Mouse (Mus musculus) limb, embryonic 14.5 days (tissue): ENCODE measurements around the gene Fam8a1. TPM values are rescaled to one million over a fixed set of nuclear protein-coding genes. Genes with fewer than 3 reads are reported as not detected.

Experiments
- ATAC-seq: fragments of 200-750 bp; cut with Nextera tagmentation; 2 replicates; pipeline ENCODE4 v1.8.0; 2017; ENCODE audit warnings: low read depth, moderate number of reproducible peaks, moderate TSS enrichment; ENCODE audit not compliant: low FRiP score
- DNase-seq: peaks from one replicate; pipeline ENCODE4 v3.0.0-alpha.2; 2015; ENCODE audit warnings: low spot score
- H3K27ac ChIP-seq: fragments of 300-500 bp; sonication (generic); replicated peaks from 2 replicates; pipeline ENCODE4 v1.5.1; 2014; ENCODE audit warnings: low read depth, mild to moderate bottlenecking, low read length, moderate library complexity, mixed read lengths
- H3K27me3 ChIP-seq: fragments of 300-500 bp; sonication (generic); 2 replicates; pipeline ENCODE4 v1.6.1; 2014; ENCODE audit warnings: low read length, mixed read lengths; ENCODE audit not compliant: control insufficient read depth, insufficient read depth
- H3K36me3 ChIP-seq: fragments of 300-500 bp; sonication (generic); 2 replicates; pipeline ENCODE4 v1.6.1; 2014; ENCODE audit warnings: mild to moderate bottlenecking, low read length, moderate library complexity, mixed read lengths; ENCODE audit not compliant: control insufficient read depth, insufficient read depth
- H3K4me1 ChIP-seq: fragments of 300-500 bp; sonication (generic); 2 replicates; pipeline ENCODE4 v1.6.1; 2014; ENCODE audit warnings: antibody characterized with exemption, low read length, mixed read lengths; ENCODE audit not compliant: control insufficient read depth, insufficient read depth
- H3K4me2 ChIP-seq: fragments of 300-500 bp; sonication (generic); replicated peaks from 2 replicates; pipeline ENCODE4 v1.6.1; 2014; ENCODE audit warnings: low read depth, mild to moderate bottlenecking, low read length, moderate library complexity; ENCODE audit not compliant: severe bottlenecking
- H3K4me3 ChIP-seq: fragments of 300-500 bp; sonication (generic); replicated peaks from 2 replicates; pipeline ENCODE4 v1.5.1; 2014; ENCODE audit warnings: low read length
- H3K9ac ChIP-seq: fragments of 300-500 bp; sonication (generic); 2 replicates; pipeline ENCODE4 v1.6.1; 2014; ENCODE audit warnings: mild to moderate bottlenecking, low read depth, low read length, moderate library complexity; ENCODE audit not compliant: severe bottlenecking
- H3K9me3 ChIP-seq: fragments of 300-500 bp; sonication (generic); 2 replicates; pipeline ENCODE4 v1.6.1; 2016; ENCODE audit warnings: low read length; ENCODE audit not compliant: control insufficient read depth
- POLR2A ChIP-seq: fragments of 200-500 bp; IDR thresholded peaks from 2 replicates; pipeline ENCODE4 v1.8.0; 2012; ENCODE audit warnings: inconsistent platforms, mild to moderate bottlenecking, moderate library complexity, borderline replicate concordance; ENCODE audit not compliant: insufficient read depth, insufficient read length; ENCODE audit errors: extremely low read depth
- WGBS: fragments of 180-500 bp; shearing (Covaris S2); extraction: QIAGEN DNeasy Blood & Tissue Kit; methylation state at CpG from one replicate; pipeline ENCODE4 v1.1.7; 2014; 5-methylcytosine and 5-hydroxymethylcytosine counted together
- polyA plus RNA-seq, 2 experiments: library from polyadenylated mRNA; depleted of rRNA in 1 of 2; stranded (reverse) in 1 of 2; unstranded in 1 of 2; fragments of >200 nt; fragmentation: Nextera tagmentation in 1 of 2; extraction: Ambion mirVana in 1 of 2; gene quantifications; 2 replicates each; pipeline versions ENCODE4 v1.2.1 to v1.2.3; 2012 to 2014

Gene Fam8a1
- polyA plus RNA-seq, 2 experiments, result 14.0 to 38.8 TPM

DNA sequence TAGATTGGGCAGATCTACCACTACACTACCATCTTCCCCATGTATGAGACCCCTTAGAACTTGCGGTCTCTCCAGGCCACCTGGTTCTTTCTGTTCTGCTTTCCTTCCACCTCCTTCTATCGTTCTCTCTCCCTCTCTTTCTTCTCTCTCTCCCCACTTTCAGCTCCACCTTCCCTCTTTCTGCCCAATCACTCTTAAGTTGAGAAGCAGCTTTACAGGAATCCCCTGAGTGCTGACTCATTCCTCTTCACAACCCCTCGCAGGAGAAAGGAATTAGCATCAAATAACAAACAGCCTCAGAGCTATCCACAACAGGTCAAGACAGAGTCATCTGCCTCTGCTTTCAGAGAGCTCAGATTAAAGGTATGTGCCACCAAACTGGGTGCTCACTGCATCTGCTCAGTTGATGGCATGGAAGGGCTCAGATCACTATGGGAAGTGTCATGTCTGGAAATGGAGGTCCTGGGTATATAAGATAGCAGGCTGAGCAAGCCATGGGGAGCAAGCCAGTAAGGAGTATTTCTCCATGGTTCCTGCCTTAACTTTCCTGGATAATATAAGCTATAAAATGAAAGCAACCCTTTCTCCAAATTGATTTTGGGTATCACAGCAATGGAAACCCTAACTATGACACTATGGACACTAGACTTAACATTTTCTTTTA lies 46.8 kb downstream of the Fam8a1 start:
- WGBS, result 62% methylated on average over 3 of the region's 3 CpGs
- Histone ChIP-seq H3K36me3 (peaks cover 39% of the 10 kb centered on the region), H3K27ac (no peak overlapping the region)

DNA sequence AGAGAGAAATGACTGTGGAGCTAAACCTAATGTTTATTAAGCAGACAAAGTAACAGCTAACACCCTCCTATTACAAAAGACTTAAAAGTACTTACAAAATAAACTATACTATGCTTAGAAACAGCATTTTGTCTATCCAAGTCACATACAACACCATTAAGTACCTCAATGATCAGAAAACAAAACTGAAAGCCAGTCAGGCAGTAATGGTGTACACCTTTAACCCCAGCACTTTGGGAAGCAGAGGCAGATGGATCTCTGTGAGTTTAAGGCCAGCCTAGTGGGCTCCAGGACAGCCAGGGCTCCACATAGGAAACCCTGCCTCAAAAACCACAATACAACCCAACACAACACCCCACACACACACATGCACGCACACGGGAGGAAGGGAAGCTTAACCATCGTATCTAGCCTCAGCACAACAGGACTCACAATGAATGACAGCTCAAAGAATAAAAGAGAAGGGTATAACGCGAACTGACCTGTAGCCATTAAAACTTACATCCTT lies 49.6 kb downstream of the Fam8a1 start:
- no peak for TF ChIP-seq POLR2A
- H3K4me3 ChIP-seq, result no peak overlapping the region
- H3K9me3 ChIP-seq, result no peaks in the 10 kb centered on the region
- H3K4me2 ChIP-seq, result no peak overlapping the region
- ATAC-seq (no peak), DNase-seq (no peak)
- peaks cover 17% of the 10 kb centered on the region for H3K36me3 ChIP-seq
- H3K9ac ChIP-seq, result no peak overlapping the region
- H3K27me3 ChIP-seq, result no peaks in the 10 kb centered on the region
- H3K27ac ChIP-seq, result no peak overlapping the region
- 84% methylated on average over 5 of the region's 5 CpGs for WGBS
- 0 out of 2 replicates have a peak, but pooled peaks cover 3% of the 10 kb centered on the region for H3K4me1 ChIP-seq

More for the DNA sequence above, 46.8 kb downstream of the Fam8a1 start:
- DNase-seq (no peak), ATAC-seq (no peak)
- H3K4me1 ChIP-seq, result no peaks in the 10 kb centered on the region
- H3K9me3 ChIP-seq, result no peaks in the 10 kb centered on the region
- H3K4me2 ChIP-seq, result no peak overlapping the region
- no peak overlapping the region for H3K9ac ChIP-seq
- H3K4me3 ChIP-seq, result no peak overlapping the region
- H3K27me3 ChIP-seq, result no peaks in the 10 kb centered on the region
- TF ChIP-seq POLR2A, result no peak

DNA sequence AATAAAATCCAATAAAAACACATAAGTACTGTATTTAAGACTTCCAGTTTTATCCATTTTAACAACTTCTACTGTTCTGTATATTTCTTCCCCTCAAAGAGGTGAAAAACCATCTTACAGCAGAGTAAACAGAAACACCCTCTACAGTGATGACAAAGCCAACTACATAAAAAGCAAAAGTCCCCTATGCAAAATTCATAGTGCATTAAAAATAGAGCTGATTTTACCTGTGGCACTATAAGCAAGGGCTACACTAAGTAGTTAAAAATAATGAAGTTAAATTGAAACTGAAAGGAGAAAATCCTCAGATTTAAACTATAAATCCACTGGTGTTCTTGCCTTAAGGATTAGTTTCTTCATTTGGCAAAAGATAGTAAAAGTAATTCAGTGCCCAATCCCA lies 51.7 kb downstream of the Fam8a1 start:
- ATAC-seq (no peak), DNase-seq (no peak)
- Histone ChIP-seq H3K4me1 (peaks cover 15% of the 10 kb centered on the region), H3K36me3 (peaks cover 3% of the 10 kb centered on the region; the same call in 1 of the 2 replicates), H3K27me3 (no peaks in the 10 kb centered on the region), H3K4me3 (no peak overlapping the region), H3K9ac (no peak overlapping the region), H3K9me3 (no peaks in the 10 kb centered on the region), H3K4me2 (no peak overlapping the region), H3K27ac (no peak overlapping the region)
- no peak for TF ChIP-seq POLR2A

DNA sequence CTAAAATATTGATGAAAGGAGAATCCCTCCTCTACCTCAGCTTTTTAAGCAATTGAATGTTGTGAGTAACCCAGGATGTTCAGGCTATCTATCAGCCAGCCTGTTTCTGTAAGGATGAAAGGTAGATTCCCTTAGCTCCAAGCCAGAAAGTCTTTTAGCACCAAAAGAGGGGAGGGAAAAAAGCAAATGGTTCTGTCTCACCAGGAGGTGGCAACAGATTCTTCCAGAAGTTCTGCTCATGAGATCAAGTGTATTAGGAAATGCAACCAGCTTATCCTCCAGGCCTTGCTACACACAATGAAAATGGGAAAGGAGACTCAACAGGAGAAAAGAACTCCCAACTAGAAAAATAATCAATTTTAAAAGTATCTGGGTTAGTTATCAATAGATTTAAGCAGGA lies 55.0 kb downstream of the Fam8a1 start:
- Histone ChIP-seq H3K4me2 (no peak overlapping the region), H3K4me3 (no peak overlapping the region)
- DNase-seq, result no peak

DNA sequence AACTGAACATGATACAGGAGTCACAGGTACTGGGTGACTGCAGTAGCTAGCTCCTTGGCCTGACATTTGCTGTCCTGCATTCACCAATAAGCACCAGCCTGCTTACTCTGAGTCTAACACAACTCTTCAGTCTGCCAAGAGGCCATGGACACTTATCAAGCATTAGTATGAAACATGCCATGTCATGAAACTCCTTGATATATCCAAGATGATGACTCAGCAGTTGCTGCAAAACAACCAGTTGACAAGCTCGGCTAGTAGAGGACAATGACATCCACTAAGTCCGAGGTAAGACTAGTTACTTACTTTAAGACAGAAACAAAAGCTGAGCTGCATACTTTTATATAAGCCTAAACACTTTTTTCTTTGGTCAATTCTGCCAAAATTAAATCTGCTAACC lies 55.9 kb downstream of the Fam8a1 start:
- Histone ChIP-seq H3K4me1 (peaks cover 19% of the 10 kb centered on the region), H3K36me3 (no peaks in the 10 kb centered on the region), H3K4me3 (no peak overlapping the region), H3K9ac (no peak overlapping the region), H3K27ac (no peak overlapping the region), H3K27me3 (no peaks in the 10 kb centered on the region), H3K4me2 (peak overlapping the region; percentile 15), H3K9me3 (no peaks in the 10 kb centered on the region)
- DNase-seq, result no peak
- no peak for TF ChIP-seq POLR2A
- no peak for ATAC-seq
- WGBS, result 46% methylated on average over 2 of the region's 2 CpGs

More for the DNA sequence above, 55.0 kb downstream of the Fam8a1 start:
- Histone ChIP-seq H3K4me1 (peaks cover 19% of the 10 kb centered on the region), H3K36me3 (no peaks in the 10 kb centered on the region), H3K27ac (no peak overlapping the region), H3K9me3 (no peaks in the 10 kb centered on the region), H3K27me3 (no peaks in the 10 kb centered on the region), H3K9ac (no peak overlapping the region)
- ATAC-seq, result no peak
- no peak for TF ChIP-seq POLR2A
